Mouse (Mus musculus): Measurements from ENCODE around the gene Kcnk7. TPM values are rescaled to one million over a fixed set of nuclear protein-coding genes. Genes with fewer than 3 reads are reported as not detected.

Gene Kcnk7
- polyA plus RNA-seq, 1 experiment from 2014 or later = not detected

DNA sequence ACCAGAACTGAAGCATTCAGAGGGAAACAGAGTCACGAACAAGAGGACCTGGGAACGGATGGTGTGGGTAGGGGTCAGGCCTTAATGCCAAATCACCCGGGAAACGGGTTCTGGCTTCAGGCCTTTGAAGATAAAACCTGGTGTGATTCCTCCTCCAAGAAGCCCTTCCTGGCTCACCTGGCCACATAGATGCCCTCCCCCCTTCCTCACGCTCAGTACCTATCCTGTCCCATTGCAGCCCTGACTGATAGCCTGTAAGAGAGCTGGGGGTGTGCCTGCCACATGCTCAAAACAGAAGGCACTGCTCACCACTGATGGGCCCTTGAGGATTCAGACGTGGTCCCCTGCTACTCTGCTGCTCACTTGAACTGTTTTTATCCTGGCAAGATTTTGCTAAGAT is 10.4 kb upstream of the Kcnk7 start:
- no peak overlapping the region for H3K4me3 ChIP-seq (ENCODE audit: low read depth, low read length)
- H3K36me3 ChIP-seq (ENCODE audit: control insufficient read depth, insufficient read depth, low read length) = peaks cover 72% of the 10 kb centered on the region
- H3K4me1 ChIP-seq (ENCODE audit: control insufficient read depth, insufficient read depth, low read length) = peaks cover 16% of the 10 kb centered on the region
- 0 out of 2 replicates have a peak overlapping the region, but pooled peaks have one; percentile 8 for H3K9ac ChIP-seq (ENCODE audit: low read length)
- H3K4me2 ChIP-seq (ENCODE audit: low read length) = no peak overlapping the region
- DNase-seq (ENCODE audit: low spot score) (no peak), ATAC-seq (no peak)
- H3K9me3 ChIP-seq (replicated peaks; ENCODE audit: control insufficient read depth, low read length) = no peaks in the 10 kb centered on the region
- H3K27ac ChIP-seq (ENCODE audit: low read depth, low read length) = no peak overlapping the region
- H3K27me3 ChIP-seq (replicated peaks; ENCODE audit: control insufficient read depth, insufficient read depth, low read length) = no peaks in the 10 kb centered on the region
- WGBS = 83% methylated on average over 6 of the region's 6 CpGs

DNA sequence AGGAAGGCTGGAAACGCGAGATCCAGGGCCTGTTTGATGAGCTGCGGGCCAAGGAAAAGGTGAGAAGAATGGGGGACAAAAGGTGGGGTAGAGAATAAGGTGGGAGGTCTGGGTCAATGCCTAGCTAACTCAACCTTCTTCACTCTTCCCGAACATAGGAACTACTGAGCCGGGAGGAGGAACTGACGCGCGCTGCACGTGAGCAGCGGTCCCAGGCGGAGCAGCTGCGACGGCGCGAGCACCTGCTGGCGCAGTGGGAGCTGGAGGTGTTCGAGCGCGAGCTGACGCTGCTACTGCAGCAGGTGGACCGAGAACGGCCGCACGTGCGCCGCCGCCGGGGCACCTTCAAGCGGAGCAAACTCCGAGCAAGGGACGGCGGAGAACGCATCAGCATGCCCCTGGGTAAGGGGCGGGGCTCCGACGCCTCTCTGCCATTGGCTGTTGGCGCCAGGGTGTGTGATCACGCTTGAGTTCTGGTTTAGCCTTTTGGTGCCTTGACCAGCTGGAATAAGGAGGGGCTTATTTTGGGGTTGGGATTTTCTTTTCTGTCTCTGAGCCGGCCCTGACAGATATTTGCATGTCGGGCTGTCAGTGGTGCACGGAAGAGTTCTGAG is 8.2 kb upstream of the Kcnk7 start:
- DNase-seq (ENCODE audit: low spot score) = peak; percentile 68
- ATAC-seq = peak; percentile 83
- peak overlapping the region; percentile 51 for H3K9ac ChIP-seq (ENCODE audit: low read length)
- H3K4me2 ChIP-seq (ENCODE audit: low read length) = peak overlapping the region; percentile 58
- no peaks in the 10 kb centered on the region for H3K9me3 ChIP-seq (replicated peaks; ENCODE audit: control insufficient read depth, low read length)
- H3K4me3 ChIP-seq (ENCODE audit: low read depth, low read length) = peak overlapping the region; percentile 31
- 5% methylated on average over 41 of the region's 41 CpGs for WGBS
- H3K27ac ChIP-seq (ENCODE audit: low read depth, low read length) = no peak overlapping the region
- H3K27me3 ChIP-seq (replicated peaks; ENCODE audit: control insufficient read depth, insufficient read depth, low read length) = no peaks in the 10 kb centered on the region
- H3K4me1 ChIP-seq (ENCODE audit: control insufficient read depth, insufficient read depth, low read length) = peaks cover 8% of the 10 kb centered on the region
- peaks cover 88% of the 10 kb centered on the region for H3K36me3 ChIP-seq (ENCODE audit: control insufficient read depth, insufficient read depth, low read length)

DNA sequence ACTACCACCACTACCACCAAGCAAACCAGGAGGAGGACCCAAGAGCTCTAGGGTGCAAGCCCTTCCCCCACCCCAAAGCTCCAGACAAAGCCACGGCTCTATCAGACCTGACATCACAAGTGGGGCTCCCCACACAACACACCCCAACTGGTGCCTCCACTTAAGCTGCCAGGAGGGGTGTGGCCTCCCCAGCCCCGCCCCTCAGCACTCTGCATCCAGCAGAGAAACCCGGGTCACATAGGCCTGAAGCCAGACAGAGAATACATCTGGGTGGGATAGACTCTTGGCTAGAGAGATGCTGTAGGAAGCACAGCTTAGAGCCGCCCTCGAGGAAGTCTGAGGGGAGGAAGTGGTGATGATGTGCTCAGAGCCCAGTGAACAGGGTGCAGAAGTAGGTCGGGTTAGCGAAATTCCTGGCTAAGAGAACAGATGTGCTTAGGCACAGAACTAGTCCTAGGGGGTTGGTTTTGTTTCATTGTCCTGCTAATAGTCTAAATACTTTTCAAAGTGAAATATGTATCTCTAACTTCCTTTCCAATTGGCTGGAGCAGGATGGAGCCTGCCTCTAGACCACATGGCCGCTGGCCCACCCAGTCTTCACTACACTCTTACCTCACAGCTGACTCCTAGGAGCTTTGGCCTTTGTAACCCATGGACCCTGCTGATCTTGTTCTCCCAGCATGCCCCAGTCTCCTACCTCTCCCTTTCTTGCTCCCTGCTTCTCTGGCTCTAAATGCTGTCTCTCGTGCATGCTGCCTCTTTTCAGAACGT is 819 bp downstream of the Kcnk7 start:
- Histone ChIP-seq H3K36me3 (ENCODE audit: control insufficient read depth, insufficient read depth, low read length) (peaks cover 69% of the 10 kb centered on the region), H3K4me1 (ENCODE audit: control insufficient read depth, insufficient read depth, low read length) (no peaks in the 10 kb centered on the region), H3K4me2 (ENCODE audit: low read length) (no peak overlapping the region), H3K9ac (ENCODE audit: low read length) (no peak overlapping the region), H3K4me3 (ENCODE audit: low read depth, low read length) (no peak overlapping the region), H3K27me3 (replicated peaks; ENCODE audit: control insufficient read depth, insufficient read depth, low read length) (no peaks in the 10 kb centered on the region), H3K9me3 (replicated peaks; ENCODE audit: control insufficient read depth, low read length) (no peaks in the 10 kb centered on the region), H3K27ac (ENCODE audit: low read depth, low read length) (no peak overlapping the region)
- no peak for DNase-seq (ENCODE audit: low spot score)
- WGBS = 46% methylated on average over 10 of the region's 10 CpGs
- ATAC-seq = 0 out of 2 replicates have a peak, but pooled peaks have one; percentile 15

DNA sequence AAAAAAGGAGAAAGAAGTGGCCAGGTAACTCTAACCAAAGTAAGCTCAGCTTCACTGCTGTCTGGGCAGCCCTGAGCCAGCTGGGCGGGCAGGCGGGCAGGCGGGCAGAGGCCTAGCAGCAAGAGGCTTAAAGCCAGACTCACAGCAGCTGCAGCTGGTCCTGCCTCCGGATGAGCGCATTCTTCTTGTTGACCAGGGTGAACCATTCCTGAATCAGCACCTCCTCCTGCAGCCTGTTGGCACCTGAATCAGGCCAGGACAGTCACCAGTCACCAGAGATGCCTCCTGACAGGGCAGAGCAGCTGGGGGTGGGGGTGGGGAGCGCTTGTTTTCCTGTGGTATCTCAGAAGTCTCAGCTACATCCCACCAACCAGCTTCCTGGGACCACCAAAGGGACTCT is 5.9 kb downstream of the Kcnk7 start:
- Histone ChIP-seq H3K36me3 (ENCODE audit: control insufficient read depth, insufficient read depth, low read length) (peaks cover 85% of the 10 kb centered on the region), H3K9ac (ENCODE audit: low read length) (no peak overlapping the region), H3K27ac (ENCODE audit: low read depth, low read length) (no peak overlapping the region), H3K27me3 (replicated peaks; ENCODE audit: control insufficient read depth, insufficient read depth, low read length) (no peaks in the 10 kb centered on the region), H3K9me3 (replicated peaks; ENCODE audit: control insufficient read depth, low read length) (no peaks in the 10 kb centered on the region), H3K4me1 (ENCODE audit: control insufficient read depth, insufficient read depth, low read length) (no peaks in the 10 kb centered on the region), H3K4me2 (ENCODE audit: low read length) (no peak overlapping the region), H3K4me3 (ENCODE audit: low read depth, low read length) (no peak overlapping the region)
- no peak for DNase-seq (ENCODE audit: low spot score)
- 97% methylated on average over 6 of the region's 6 CpGs for WGBS
- ATAC-seq = no peak

DNA sequence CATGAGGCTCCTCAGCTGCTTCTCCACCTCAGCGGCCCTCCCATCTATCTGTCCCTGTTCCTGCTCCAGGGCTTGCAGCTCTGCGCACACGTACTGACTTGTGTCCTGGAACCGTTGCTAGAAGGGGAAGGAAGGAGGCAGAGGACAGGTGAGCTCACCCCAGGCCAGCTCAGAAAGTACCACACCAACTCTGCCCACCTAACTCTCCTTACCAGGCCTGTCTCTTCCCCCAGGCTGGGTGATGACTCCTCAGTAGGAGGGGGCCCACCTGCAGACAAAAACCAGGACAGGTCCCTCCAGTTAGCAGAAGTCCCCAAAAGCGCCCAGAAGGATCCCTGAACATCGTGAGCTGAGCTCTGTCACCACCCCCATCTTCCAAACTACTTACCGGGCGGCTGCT is 6.4 kb downstream of the Kcnk7 start:
- Histone ChIP-seq H3K9ac (ENCODE audit: low read length) (no peak overlapping the region), H3K4me2 (ENCODE audit: low read length) (no peak overlapping the region), H3K4me1 (ENCODE audit: control insufficient read depth, insufficient read depth, low read length) (no peaks in the 10 kb centered on the region), H3K27me3 (replicated peaks; ENCODE audit: control insufficient read depth, insufficient read depth, low read length) (no peaks in the 10 kb centered on the region), H3K36me3 (ENCODE audit: control insufficient read depth, insufficient read depth, low read length) (peaks cover 89% of the 10 kb centered on the region), H3K27ac (ENCODE audit: low read depth, low read length) (no peak overlapping the region), H3K9me3 (replicated peaks; ENCODE audit: control insufficient read depth, low read length) (no peaks in the 10 kb centered on the region), H3K4me3 (ENCODE audit: low read depth, low read length) (no peak overlapping the region)
- 80% methylated on average over 8 of the region's 8 CpGs for WGBS
- DNase-seq (ENCODE audit: low spot score) (no peak), ATAC-seq (no peak)

DNA sequence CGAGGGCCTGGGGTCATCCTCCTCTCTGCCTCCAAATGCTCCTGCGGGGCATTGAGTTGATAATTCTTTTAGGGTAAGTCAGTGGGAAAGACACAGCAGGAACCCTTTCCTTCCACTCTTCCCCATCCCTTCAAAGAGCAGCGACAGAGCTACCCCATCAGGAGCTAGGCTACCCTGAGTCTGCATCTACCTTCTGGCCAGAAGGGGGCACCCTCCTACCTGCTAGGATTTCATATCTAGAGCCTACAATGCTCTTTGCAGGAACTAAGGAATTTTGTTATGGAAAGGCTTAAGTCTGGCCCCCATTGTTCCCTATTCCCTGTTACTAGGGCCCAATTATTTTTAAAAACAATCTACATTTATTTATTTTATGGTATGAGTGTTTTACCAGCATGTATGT is 7.1 kb downstream of the Kcnk7 start:
- DNase-seq (ENCODE audit: low spot score) = peak; percentile 80

DNA sequence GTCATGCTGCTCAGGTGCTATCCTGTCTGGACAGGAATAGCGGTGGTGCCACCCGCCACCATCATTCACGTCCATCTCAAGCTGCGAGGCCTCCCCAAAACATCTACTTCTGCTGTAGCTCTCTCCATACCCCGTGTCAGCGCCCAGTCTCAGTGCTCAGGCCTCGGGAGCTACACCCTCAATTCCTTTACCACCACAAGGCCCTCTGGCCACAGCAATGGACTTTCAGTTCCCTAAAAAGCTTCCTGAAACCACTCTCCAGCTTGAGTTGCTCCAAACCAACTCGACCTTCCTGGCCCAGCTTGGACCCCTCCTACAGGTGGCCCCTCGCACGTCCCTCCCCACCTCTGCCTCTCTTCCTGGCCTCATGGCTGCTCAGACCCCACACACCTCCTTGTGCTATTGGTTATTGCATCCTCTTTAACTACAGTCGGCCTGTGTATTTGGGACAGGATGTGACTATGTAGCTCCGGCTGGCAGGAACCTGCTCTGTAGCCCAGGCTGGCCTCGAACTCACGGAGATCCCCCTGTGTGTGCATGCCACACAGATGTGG is 7.8 kb downstream of the Kcnk7 start:
- no peaks in the 10 kb centered on the region for H3K9me3 ChIP-seq (replicated peaks; ENCODE audit: control insufficient read depth, low read length)
- H3K4me1 ChIP-seq (ENCODE audit: control insufficient read depth, insufficient read depth, low read length) = 0 out of 2 replicates have a peak, but pooled peaks cover 6% of the 10 kb centered on the region
- H3K36me3 ChIP-seq (ENCODE audit: control insufficient read depth, insufficient read depth, low read length) = peaks cover 84% of the 10 kb centered on the region
- ATAC-seq (no peak), DNase-seq (ENCODE audit: low spot score) (no peak)
- H3K4me3 ChIP-seq (ENCODE audit: low read depth, low read length) = no peak overlapping the region
- H3K4me2 ChIP-seq (ENCODE audit: low read length) = no peak overlapping the region
- WGBS = 93% methylated on average over 14 of the region's 14 CpGs
- H3K27ac ChIP-seq (ENCODE audit: low read depth, low read length) = no peak overlapping the region
- H3K9ac ChIP-seq (ENCODE audit: low read length) = no peak overlapping the region
- H3K27me3 ChIP-seq (replicated peaks; ENCODE audit: control insufficient read depth, insufficient read depth, low read length) = no peaks in the 10 kb centered on the region

More for the DNA sequence above, 7.1 kb downstream of the Kcnk7 start:
- Histone ChIP-seq H3K27ac (ENCODE audit: low read depth, low read length) (no peak overlapping the region), H3K27me3 (replicated peaks; ENCODE audit: control insufficient read depth, insufficient read depth, low read length) (no peaks in the 10 kb centered on the region), H3K4me1 (ENCODE audit: control insufficient read depth, insufficient read depth, low read length) (0 out of 2 replicates have a peak, but pooled peaks cover under 1% of the 10 kb centered on the region), H3K9me3 (replicated peaks; ENCODE audit: control insufficient read depth, low read length) (no peaks in the 10 kb centered on the region), H3K4me3 (ENCODE audit: low read depth, low read length) (no peak overlapping the region), H3K36me3 (ENCODE audit: control insufficient read depth, insufficient read depth, low read length) (peaks cover 90% of the 10 kb centered on the region), H3K4me2 (ENCODE audit: low read length) (no peak overlapping the region), H3K9ac (ENCODE audit: low read length) (no peak overlapping the region)
- 9% methylated on average over 3 of the region's 3 CpGs for WGBS
- no peak for ATAC-seq

DNA sequence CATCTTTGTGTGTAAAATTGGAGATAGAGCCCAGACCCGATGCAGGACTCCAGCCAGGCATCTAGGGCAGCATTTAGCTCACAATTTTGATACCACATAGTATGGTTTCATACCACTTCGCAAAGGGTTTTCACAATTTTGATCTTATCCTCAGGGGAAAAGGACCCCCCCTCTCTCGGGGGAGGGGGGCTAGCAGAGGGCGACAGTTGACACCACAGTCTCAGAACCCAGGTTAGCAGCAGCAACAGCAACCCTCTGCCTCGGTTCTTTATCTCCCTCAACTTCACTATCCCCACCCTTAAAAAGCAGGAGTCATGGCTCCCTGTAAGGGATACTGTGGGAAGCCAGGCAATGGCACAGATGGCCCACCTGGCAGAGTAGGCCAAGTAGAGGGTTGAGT is 9.1 kb downstream of the Kcnk7 start:
- 0 out of 2 replicates have a peak, but pooled peaks cover 6% of the 10 kb centered on the region for H3K4me1 ChIP-seq (ENCODE audit: control insufficient read depth, insufficient read depth, low read length)
- no peaks in the 10 kb centered on the region for H3K27me3 ChIP-seq (replicated peaks; ENCODE audit: control insufficient read depth, insufficient read depth, low read length)
- WGBS = 78% methylated on average over 5 of the region's 5 CpGs
- H3K4me2 ChIP-seq (ENCODE audit: low read length) = no peak overlapping the region
- ATAC-seq (no peak), DNase-seq (ENCODE audit: low spot score) (no peak)
- H3K9ac ChIP-seq (ENCODE audit: low read length) = 0 out of 2 replicates have a peak overlapping the region, but pooled peaks have one; percentile 14
- peaks cover 85% of the 10 kb centered on the region for H3K36me3 ChIP-seq (ENCODE audit: control insufficient read depth, insufficient read depth, low read length)
- no peak overlapping the region for H3K4me3 ChIP-seq (ENCODE audit: low read depth, low read length)
- H3K9me3 ChIP-seq (replicated peaks; ENCODE audit: control insufficient read depth, low read length) = no peaks in the 10 kb centered on the region
- no peak overlapping the region for H3K27ac ChIP-seq (ENCODE audit: low read depth, low read length)

DNA sequence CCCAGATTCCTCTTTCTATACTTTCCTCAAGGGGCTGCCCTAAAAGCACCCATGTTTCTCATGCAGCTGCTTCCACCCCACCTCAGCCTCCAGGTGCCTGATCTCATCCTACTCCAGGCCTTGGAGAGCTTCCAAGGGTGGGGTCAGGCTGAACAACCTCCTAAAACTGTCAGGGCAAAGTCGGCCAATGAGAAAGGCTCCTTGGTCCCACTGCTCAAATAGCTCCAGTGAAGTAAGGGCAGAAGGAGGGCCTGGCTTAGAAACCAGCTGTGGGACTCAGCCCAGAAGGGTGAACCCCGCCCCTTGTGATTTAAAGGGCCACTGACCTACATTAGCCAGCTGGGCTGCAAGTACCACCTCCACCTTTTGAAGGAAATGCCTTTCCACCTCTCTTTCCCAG is 9.6 kb downstream of the Kcnk7 start:
- Histone ChIP-seq H3K36me3 (ENCODE audit: control insufficient read depth, insufficient read depth, low read length) (peaks cover 84% of the 10 kb centered on the region), H3K4me3 (ENCODE audit: low read depth, low read length) (no peak overlapping the region), H3K4me2 (ENCODE audit: low read length) (no peak overlapping the region), H3K27ac (ENCODE audit: low read depth, low read length) (no peak overlapping the region), H3K9me3 (replicated peaks; ENCODE audit: control insufficient read depth, low read length) (no peaks in the 10 kb centered on the region), H3K27me3 (replicated peaks; ENCODE audit: control insufficient read depth, insufficient read depth, low read length) (no peaks in the 10 kb centered on the region), H3K9ac (ENCODE audit: low read length) (0 out of 2 replicates have a peak overlapping the region, but pooled peaks have one; percentile 14), H3K4me1 (ENCODE audit: control insufficient read depth, insufficient read depth, low read length) (0 out of 2 replicates have a peak, but pooled peaks cover 6% of the 10 kb centered on the region)
- no peak for DNase-seq (ENCODE audit: low spot score)
- WGBS = 21% methylated on average over 2 of the region's 2 CpGs
- ATAC-seq = no peak
